Mouse (Mus musculus): Measurements from ENCODE around the gene Sfxn5.

Gene Sfxn5

DNA sequence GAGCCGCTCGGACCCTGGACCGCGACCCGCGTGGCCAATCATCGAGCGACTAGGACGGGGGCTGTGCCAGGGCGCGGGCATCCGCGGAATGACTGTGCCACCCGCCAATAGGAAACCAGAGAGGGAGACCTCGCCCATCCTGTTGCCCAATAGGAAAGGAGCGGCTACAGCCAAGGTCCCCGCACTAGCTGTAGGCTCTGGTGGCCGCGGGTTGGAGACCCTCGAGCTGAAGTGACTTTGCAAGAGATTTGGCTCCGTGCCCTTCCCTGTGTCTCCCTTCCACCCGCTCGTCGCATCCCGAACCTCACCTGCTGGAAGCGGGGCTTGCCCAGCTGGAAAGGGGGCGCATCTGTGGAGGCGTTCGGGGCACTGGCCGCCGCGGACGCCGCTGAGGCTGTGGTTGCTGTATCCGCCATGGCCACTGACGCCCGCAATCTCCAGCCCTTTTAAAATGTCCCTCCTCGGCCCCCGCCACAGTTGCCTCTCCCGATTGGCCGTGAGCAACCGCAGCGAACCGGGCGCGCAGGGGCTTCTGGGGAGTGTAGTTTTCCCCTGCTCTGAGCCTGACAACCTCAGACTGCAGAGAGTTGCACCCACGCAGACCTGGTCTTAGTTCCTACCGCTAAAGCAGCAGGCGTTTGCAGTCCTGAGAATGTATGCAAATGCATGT, at the start of gene Sfxn5:
Gene Sfxn5 (minus strand): TSS at position 423 of the 670 bp plus-strand sequence.
- in situ Hi-C loops (cut with MboI; ENCODE audit: low sequenced_read_pairs), result no loop called here

DNA sequence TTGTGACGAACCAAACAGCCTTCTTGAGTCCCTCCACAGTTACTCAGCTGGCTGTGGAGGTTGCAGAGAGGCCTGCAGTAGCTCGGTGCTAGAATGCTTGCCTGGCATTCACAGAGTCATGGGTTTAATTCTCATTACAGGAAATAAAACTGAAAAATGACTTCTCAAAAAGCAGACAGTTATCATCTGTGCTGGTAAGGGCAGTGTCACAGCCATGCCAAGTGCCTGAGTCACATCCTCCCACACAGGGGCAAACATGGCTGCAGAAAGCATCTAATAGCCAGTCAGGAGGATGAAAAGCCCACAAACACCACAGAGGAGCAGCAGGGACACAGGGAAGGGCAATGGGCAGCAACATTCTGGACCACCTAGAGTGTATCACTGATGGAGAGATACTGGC, 49.6 kb upstream of the Sfxn5 start:
- in situ Hi-C loops (cut with MboI; ENCODE audit: low sequenced_read_pairs), result no loop called here

DNA sequence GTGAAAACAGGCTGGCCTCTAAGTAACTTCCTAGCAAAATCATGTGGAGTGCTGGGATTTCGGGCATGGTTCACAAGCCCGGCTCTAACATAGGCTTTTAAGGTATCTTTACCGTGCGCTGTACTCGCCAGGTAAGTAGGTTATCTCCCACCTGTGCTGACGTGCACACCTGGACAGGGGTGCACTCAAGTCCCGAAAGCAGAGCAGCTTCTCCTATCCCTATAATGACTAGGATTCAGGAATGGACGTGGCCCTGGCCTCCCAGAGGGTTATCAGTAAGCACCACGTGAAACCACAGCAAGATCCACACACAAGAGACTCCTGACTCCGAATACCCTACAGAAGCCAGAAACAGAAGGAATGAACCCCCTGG, 48.4 kb upstream of the Sfxn5 start:
- in situ Hi-C loops (cut with MboI; ENCODE audit: low sequenced_read_pairs), result no loop called here

- in situ Hi-C loops (cut with MboI; ENCODE audit: low sequenced_read_pairs), result no loop called here
Observed at GRCm38 (mm10) chr6:85380901-85381647, 47.9 kb upstream of the Sfxn5 start.

GRCm38 (mm10) chr6:85380201-85380900, 47.1 kb upstream of the Sfxn5 start:
- in situ Hi-C loops (cut with MboI; ENCODE audit: low sequenced_read_pairs), result no loop called here

DNA sequence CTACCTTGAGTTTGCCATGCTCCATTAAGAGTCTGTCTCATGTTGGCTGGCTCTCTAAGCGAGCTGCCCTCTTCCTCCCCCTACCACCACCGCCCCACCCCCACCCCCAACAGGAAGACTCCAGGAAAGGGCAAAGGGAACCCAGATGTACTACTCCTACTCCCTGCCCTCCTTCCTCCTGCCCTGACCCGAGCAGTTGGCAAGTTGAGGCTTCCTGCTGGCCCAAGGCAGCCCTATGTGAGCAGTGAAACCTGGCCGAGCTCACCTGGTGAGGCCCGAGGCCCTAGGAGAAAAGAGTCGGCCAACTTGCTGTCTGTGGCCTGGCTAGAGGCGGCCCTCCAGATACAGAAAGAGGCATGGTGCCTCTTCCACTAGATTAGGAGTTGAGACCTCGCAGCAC, 45.4 kb upstream of the Sfxn5 start:
- in situ Hi-C loops (cut with MboI; ENCODE audit: low sequenced_read_pairs), result no loop called here

GRCm38 (mm10) chr6:85377876-85378275, 44.7 kb upstream of the Sfxn5 start:
- in situ Hi-C loops (cut with MboI; ENCODE audit: low sequenced_read_pairs), result no loop called here

DNA sequence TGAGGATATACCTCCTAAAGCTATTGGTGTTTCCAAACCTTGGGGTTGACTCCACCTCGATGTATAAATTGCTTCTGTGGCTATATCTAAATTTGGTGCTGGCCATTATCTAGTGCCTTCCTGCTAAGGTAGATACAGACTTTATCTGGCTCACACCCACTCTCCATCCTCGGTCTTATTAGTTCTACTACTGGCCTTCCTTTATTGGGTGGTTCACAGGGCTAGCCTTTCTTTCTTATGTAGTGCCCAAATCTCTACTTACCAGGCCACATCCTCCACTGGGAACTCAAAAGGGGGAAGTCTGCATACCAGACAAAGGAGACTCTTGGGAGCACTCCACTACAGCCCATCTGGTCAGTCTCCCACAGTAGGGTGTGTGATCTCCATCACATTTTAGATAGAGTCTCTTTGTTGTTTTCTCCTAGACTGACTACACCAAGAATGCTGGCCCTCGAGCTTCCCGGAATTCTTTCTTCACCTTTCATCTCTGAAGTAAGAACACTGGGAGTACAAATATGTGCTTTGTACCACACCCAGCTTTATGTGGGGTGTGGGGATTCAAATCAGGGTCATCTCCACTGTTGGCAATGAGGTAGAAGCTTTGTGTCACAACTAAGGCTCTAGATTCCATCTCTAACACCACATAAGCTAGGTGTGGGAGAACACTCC, 44.0 kb upstream of the Sfxn5 start:
- in situ Hi-C loops (cut with MboI; ENCODE audit: low sequenced_read_pairs), result no loop called here

DNA sequence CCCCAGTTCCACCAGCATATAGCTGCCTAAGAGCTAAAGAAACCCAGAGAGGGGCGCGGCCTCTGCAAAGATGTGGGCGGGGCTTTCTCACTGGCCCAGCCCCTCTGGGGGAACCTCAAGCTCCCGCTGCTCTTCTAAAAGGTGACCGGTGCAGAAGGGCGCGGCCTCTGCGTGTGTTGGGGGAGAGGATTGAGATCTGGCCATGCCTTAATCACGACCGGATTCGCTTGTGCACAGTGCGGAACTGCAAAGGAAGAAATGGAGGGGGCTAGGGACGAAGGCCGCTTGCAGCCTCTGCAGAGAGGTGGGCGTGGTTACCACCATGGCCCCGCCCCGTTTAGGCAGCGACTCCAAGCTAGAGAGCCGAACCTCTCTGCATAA, 41.5 kb upstream of the Sfxn5 start:
- in situ Hi-C loops (cut with MboI; ENCODE audit: low sequenced_read_pairs), result no loop called here

DNA sequence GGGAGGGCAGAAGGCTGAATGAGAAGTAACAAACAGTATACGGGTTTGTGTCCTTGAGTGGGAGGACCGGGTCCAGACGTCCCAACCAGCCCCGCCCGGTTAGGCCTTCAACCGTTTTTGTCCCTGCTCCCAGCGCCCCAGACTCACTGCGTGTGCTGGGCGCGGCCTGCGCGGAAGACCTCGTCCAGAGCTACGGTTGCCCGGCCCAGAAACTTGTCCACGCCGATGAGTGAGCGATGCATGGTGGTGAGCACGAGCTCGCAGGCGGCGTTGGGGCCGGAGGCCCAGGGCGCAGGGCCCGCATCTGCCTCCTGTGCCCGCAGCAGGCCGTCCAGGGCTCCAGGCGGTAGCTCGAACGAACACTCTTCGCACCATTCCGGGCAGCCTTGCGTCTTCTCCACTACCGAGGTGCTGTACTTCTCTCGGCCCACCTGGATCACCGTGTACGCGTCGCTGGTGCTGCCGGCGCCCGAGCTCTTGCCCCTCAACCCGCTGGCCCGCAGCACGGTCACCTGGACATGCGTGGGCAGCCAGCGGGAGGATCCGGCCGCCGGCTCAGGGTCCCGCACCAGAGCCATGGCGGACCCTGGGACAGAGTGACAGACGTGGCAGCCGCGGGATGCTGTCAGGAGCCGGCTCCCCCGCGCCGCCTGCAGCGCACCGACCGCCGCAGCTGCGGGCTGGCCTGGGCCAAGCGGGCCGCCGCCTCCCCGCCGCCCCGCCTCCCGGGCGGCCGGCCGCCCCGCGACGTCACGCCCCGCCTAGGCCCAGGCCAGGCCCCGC, 40.9 kb upstream of the Sfxn5 start, which contains the start of gene Rab11fip5:
Gene Rab11fip5 (minus strand): TSS at position 684 of the 783 bp plus-strand sequence.
- in situ Hi-C loops (cut with MboI; ENCODE audit: low sequenced_read_pairs), result no loop called here

- in situ Hi-C loops (cut with MboI; ENCODE audit: low sequenced_read_pairs), result no loop called here
Observed at GRCm38 (mm10) chr6:85373066-85373860, 40.0 kb upstream of the Sfxn5 start.

GRCm38 (mm10) chr6:85372496-85372895, 39.3 kb upstream of the Sfxn5 start:
- in situ Hi-C loops (cut with MboI; ENCODE audit: low sequenced_read_pairs), result no loop called here

- in situ Hi-C loops (cut with MboI; ENCODE audit: low sequenced_read_pairs), result no loop called here
Observed at GRCm38 (mm10) chr6:85371859-85372405, 38.7 kb upstream of the Sfxn5 start.

- in situ Hi-C loops (cut with MboI; ENCODE audit: low sequenced_read_pairs), result no loop called here
Observed at GRCm38 (mm10) chr6:85370666-85371430, 37.6 kb upstream of the Sfxn5 start.

GRCm38 (mm10) chr6:85370041-85370440, 36.8 kb upstream of the Sfxn5 start:
- in situ Hi-C loops (cut with MboI; ENCODE audit: low sequenced_read_pairs), result no loop called here

GRCm38 (mm10) chr6:85369181-85369860, 36.1 kb upstream of the Sfxn5 start:
- in situ Hi-C loops (cut with MboI; ENCODE audit: low sequenced_read_pairs), result no loop called here

- in situ Hi-C loops (cut with MboI; ENCODE audit: low sequenced_read_pairs), result no loop called here
Observed at GRCm38 (mm10) chr6:85368722-85369121, 35.5 kb upstream of the Sfxn5 start.

DNA sequence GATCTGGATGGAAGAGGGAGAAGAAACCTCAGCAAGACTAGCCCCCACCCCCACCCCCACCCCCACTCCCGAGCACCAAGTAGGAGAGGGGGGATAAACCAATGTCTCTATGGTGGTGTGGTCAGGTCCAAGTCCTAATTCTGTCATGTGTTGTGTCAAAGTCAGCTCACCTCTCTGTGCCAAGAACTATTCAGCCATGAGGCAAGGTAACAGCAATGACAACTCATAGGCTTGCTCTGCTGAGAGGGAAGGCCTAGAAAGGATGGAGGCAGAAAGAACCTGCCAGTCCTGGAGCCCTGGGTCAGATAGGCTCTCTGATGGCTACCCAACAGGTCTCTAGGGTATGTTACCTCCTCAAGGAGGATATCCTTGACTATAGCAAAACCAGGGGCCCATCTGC, 34.9 kb upstream of the Sfxn5 start:
- in situ Hi-C loops (cut with MboI; ENCODE audit: low sequenced_read_pairs), result no loop called here

All from CH12F3 (cell line).